Mouse (Mus musculus): ENCODE results near the gene Pard3b.

Pard3b gene

GRCm38 (mm10) chr1:62648116-62648515 is 1009.5 kb downstream of the Pard3b start:
- no peak for DNase-seq

DNA sequence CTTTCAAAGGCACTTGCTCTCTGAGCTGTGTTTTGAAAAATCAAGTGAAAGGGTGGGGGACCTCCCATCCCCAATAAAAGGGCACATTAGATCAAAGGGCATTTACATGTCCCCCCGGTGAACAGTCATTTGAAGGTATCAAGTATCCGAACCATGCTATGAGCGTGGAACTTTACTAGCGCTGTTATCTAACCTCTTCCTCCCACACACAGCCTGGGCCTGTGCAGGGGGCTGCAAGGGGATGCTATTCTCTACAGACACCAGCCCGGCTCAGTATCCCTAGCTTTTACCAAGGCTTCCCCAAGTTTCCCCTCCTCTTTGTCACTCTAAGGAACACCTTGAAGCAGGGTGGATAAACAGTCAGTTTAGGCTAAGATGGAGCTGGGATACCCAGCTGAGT is 1010.0 kb downstream of the Pard3b start:
- DNase-seq: no peak

GRCm38 (mm10) chr1:62650491-62650890 is 1011.9 kb downstream of the Pard3b start:
- no peak for DNase-seq

DNA sequence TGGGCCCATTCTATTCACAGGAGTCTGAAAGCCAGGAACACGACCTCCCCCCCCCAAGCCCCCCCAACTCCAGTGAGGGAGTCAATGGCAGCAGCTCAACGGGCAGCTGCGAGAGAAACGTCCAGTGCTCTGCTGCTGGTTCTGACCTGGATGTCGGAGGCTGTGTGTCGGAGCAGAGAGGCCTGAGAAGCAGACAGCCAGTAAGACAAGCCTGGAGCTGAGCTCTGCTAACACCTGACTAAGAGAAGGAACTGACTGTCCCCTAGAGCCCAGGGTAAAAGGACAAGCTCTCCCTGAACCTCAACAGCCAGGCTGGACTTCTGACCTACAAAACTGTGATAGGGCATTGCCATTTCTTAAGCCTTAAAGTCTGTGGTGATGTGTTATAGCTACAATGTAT is 1015.8 kb downstream of the Pard3b start:
- no peak for DNase-seq

- no peak for DNase-seq
Observed at GRCm38 (mm10) chr1:62664960-62665645, 1026.5 kb downstream of the Pard3b start.

DNA sequence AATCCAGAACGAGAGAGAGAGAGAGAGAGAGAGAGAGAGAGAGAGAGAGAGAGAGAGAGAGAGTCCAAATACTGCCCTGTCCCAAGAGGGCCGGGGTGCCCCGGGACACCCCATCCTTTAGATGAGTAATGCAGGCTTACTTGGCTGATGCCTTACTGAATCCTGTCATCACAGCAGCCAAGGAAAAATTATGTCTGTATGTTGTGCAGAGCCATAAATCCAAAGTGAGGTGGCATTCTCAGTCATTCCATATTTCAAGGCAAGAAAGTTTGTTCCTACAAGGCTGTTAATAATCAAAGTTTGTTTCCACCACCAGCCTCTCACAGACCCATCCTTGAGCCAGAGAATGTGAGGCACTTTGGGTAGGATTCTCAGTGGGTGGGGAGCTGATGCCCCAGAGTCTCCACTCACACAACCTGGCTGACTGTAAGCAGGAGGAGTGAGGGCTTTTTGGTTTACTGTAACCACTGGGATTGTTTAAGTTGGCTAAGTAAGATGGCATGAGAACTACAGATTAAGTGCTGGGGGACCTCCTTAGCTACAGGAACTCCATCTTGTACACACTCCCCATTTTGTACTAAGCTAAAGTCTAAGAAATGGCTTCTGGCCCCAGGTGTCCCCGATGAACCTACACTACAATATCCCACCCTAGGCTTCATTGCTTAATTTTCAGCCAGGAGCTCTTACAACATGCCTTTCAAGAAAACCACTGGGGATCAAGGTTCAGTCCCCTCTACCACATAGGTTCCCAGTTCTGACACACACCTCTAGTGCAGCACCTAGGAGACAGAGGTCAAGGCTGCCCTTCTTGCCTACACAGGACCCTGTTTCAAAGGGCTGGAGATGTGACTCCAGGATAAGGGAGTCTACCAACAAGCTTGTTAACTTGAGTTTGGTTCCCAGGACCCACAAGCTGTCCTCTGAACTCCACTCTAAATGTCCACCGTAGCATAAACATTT is 1027.4 kb downstream of the Pard3b start:
- no peak for DNase-seq

- DNase-seq: no peak
Observed at GRCm38 (mm10) chr1:62666780-62667179, 1028.2 kb downstream of the Pard3b start.

GRCm38 (mm10) chr1:62678611-62679344 is 1040.2 kb downstream of the Pard3b start:
- DNase-seq: no peak

GRCm38 (mm10) chr1:62679466-62679865 is 1040.8 kb downstream of the Pard3b start:
- DNase-seq: no peak

DNA sequence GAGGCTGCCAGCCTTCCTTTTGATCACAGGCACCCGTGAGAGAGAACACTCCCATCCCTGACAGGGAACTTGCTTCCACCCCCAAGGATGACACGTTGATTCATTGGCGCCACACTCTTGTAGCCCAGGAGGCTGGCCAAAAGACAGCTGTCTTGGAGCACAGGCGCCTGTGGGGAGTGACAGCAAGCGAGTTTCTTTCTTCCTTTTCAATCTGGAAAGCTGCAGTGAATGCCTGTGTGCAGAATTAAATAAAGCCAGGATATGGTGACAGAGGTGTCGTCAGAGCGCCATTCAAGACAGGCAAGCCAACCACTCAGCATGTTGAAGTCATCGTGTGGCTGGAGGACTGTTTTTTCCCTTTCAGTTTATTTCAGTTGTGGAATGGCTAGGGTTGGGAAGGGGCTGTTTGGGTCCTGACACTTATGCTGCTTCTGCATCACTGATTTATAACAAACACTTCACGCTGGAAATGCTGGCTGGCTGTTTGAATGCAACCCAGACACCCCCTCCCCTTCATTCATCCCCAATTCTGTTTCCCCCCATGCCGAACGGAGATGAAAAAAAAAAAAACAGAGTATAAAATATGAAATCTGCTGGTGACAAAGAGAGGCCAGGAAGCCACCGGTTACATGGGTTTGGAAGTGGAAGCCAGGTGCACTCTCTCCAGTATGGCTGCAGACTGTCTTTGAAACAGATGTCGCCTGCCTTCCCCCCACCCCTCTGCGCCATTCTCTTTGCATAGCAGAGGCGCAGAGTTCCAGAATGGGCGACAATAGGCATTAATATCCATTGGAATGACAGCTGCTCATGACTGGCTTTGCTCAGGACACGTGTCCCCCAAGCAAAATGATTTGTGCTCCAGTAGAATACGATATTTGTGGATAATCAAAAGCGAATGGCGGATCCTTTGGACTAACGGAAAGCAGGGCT is 1044.1 kb downstream of the Pard3b start:
- DNase-seq: no peak

GRCm38 (mm10) chr1:62683498-62683897 is 1044.9 kb downstream of the Pard3b start:
- no peak for DNase-seq

DNA sequence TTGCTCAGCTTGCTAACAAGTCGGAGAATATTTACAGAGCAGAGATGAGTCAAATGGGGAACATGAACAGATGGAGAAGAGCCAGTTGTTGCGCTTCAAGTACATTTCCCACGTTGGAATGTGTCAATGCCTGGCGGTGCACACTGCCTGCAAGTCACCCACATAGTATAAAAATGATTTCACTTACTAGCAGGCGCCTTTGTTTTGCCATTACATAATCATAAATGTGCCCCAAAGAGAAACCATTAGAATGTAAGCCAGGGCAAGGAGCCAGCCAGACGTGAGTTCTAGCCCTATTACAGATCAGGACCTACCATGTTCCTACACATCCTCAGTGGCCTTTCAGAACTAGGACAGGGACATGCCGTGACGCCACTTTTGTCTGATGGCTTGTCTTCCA is 1048.9 kb downstream of the Pard3b start:
- DNase-seq: no peak

GRCm38 (mm10) chr1:62691175-62691574 is 1052.6 kb downstream of the Pard3b start:
- no peak for DNase-seq
